Mouse (Mus musculus): ENCODE data around the gene Slc38a8. TPM values are rescaled to one million over a fixed set of nuclear protein-coding genes. Genes with fewer than 3 reads are reported as not detected.

Gene Slc38a8
- polyA plus RNA-seq, 1 experiment from 2014 or later, result 1.9 TPM

- Histone ChIP-seq H3K27ac (replicated peaks) (no peak within 1 kb of the TSS), H3K4me3 (no peak within 1 kb of the TSS), H3K36me3 (replicated peaks) (no peaks in the 10 kb centered on the region), H3K4me1 (peaks cover 42% of the 10 kb centered on the region), H3K27me3 (replicated peaks; ENCODE audit: low read depth, poor library complexity, severe bottlenecking) (0 out of 2 replicates have a peak, but pooled peaks cover 6% of the 10 kb centered on the region), H3K9me3 (no peaks in the 10 kb centered on the region)
- no peak for DNase-seq (ENCODE audit: low spot score)
- 89% methylated on average over 13 of the region's 13 CpGs for WGBS
These were observed 67.8 kb downstream of the Slc38a8 start, which contains the start of gene Osgin1 for GRCm38 (mm10) chr8:119433582-119434174. Osgin1 (plus strand) TSS chr8:119434124.

GRCm38 (mm10) chr8:119432372-119432771 lies 69.1 kb downstream of the Slc38a8 start:
- Histone ChIP-seq H3K27ac (replicated peaks) (no peak overlapping the region), H3K4me1 (peaks cover 42% of the 10 kb centered on the region), H3K36me3 (replicated peaks) (no peaks in the 10 kb centered on the region), H3K27me3 (replicated peaks; ENCODE audit: low read depth, poor library complexity, severe bottlenecking) (0 out of 2 replicates have a peak, but pooled peaks cover 6% of the 10 kb centered on the region), H3K9me3 (no peaks in the 10 kb centered on the region), H3K4me3 (no peak overlapping the region)
- no peak for DNase-seq (ENCODE audit: low spot score)
- WGBS, result 36% methylated on average over 3 of the region's 3 CpGs

GRCm38 (mm10) chr8:119430690-119431089 lies 70.8 kb downstream of the Slc38a8 start:
- H3K36me3 ChIP-seq (replicated peaks), result no peaks in the 10 kb centered on the region
- peaks cover 35% of the 10 kb centered on the region for H3K4me1 ChIP-seq
- H3K9me3 ChIP-seq, result no peaks in the 10 kb centered on the region
- no peak for DNase-seq (ENCODE audit: low spot score)
- H3K27ac ChIP-seq (replicated peaks), result no peak overlapping the region
- 82% methylated on average over 7 of the region's 7 CpGs for WGBS
- H3K27me3 ChIP-seq (replicated peaks; ENCODE audit: low read depth, poor library complexity, severe bottlenecking), result no peaks in the 10 kb centered on the region
- no peak overlapping the region for H3K4me3 ChIP-seq

GRCm38 (mm10) chr8:119430250-119430649 lies 71.2 kb downstream of the Slc38a8 start:
- Histone ChIP-seq H3K4me1 (peaks cover 38% of the 10 kb centered on the region), H3K9me3 (no peaks in the 10 kb centered on the region), H3K36me3 (replicated peaks) (no peaks in the 10 kb centered on the region), H3K27ac (replicated peaks) (no peak overlapping the region), H3K4me3 (no peak overlapping the region), H3K27me3 (replicated peaks; ENCODE audit: low read depth, poor library complexity, severe bottlenecking) (no peaks in the 10 kb centered on the region)
- 68% methylated on average over 8 of the region's 8 CpGs for WGBS
- DNase-seq (ENCODE audit: low spot score), result no peak

Other genes with a start within 250 kb of the Slc38a8 start
- gene Hsbp1, start 157.2 kb downstream of the Slc38a8 start, polyA plus RNA-seq (2016; fragmentation: Nextera tagmentation; extraction: Ambion mirVana), result 238 and 249 TPM in 2 replicates
- gene Mlycd, start 106.8 kb downstream of the Slc38a8 start, polyA plus RNA-seq (2016; fragmentation: Nextera tagmentation; extraction: Ambion mirVana), result 7.3 and 7.6 TPM in 2 replicates
- gene Osgin1, start 67.6 kb downstream of the Slc38a8 start, polyA plus RNA-seq (2016; fragmentation: Nextera tagmentation; extraction: Ambion mirVana), result 0.43 and 0.47 TPM in 2 replicates
- 8.8 and 9.4 TPM in 2 replicates for gene Necab2, start 55.0 kb downstream of the Slc38a8 start, polyA plus RNA-seq (2016; fragmentation: Nextera tagmentation; extraction: Ambion mirVana)
- 120 and 121 TPM in 2 replicates for gene Mbtps1, start 57.0 kb upstream of the Slc38a8 start, polyA plus RNA-seq (2016; fragmentation: Nextera tagmentation; extraction: Ambion mirVana)
- 42.0 and 43.5 TPM in 2 replicates for gene Hsdl1, start 73.5 kb upstream of the Slc38a8 start, polyA plus RNA-seq (2016; fragmentation: Nextera tagmentation; extraction: Ambion mirVana)
- 0.11 and 0.15 TPM in 2 replicates for gene Dnaaf1, start 73.5 kb upstream of the Slc38a8 start, polyA plus RNA-seq (2016; fragmentation: Nextera tagmentation; extraction: Ambion mirVana)
- 15.7 and 17.8 TPM in 2 replicates for gene Taf1c, start 103.5 kb upstream of the Slc38a8 start, polyA plus RNA-seq (2016; fragmentation: Nextera tagmentation; extraction: Ambion mirVana)
- 0.27 TPM in 1 of 2 replicates, not detected in the other for gene Adad2, start 111.0 kb upstream of the Slc38a8 start, polyA plus RNA-seq (2016; fragmentation: Nextera tagmentation; extraction: Ambion mirVana)
- 0.22 and 0.47 TPM in 2 replicates for gene Kcng4, start 134.0 kb upstream of the Slc38a8 start, polyA plus RNA-seq (2016; fragmentation: Nextera tagmentation; extraction: Ambion mirVana)
- 3.8 and 4.5 TPM in 2 replicates for gene Wfdc1, start 164.7 kb upstream of the Slc38a8 start, polyA plus RNA-seq (2016; fragmentation: Nextera tagmentation; extraction: Ambion mirVana)
- gene Atp2c2, start 198.3 kb upstream of the Slc38a8 start, polyA plus RNA-seq (2016; fragmentation: Nextera tagmentation; extraction: Ambion mirVana), result 3.8 and 4.1 TPM in 2 replicates